Mouse (Mus musculus) B cell, adult 67 days (primary cell): ENCODE data around the gene Ube2e2. TPM values are rescaled to one million over a fixed set of nuclear protein-coding genes. Genes with fewer than 3 reads are reported as not detected.

ENCODE experiments used
- total RNA-seq, 2 experiments: library from RNA; stranded (reverse); gene quantifications; 4 replicates each; pipeline ENCODE4 v1.2.4; 2023

Ube2e2 gene
- 10 to 100 TPM in 1 of 2 experiments, 1 to 10 TPM in 1; 8.5 to 11.2 TPM for total RNA-seq

GRCm38 (mm10) chr14:18893947-18894445, at the start of gene Ube2e2:
Gene Ube2e2, minus strand, starts transcription at chr14:18894267.

